Mouse (Mus musculus): ENCODE measurements at regions not wholly inside any gene's neighbourhood (a gene's known extent, or its start where the extent isn't known, plus 50 kb on each side); places are given as distances from the start of the nearest gene placed in this dataset.
A peak's percentile ranks its signal among the peaks of the same experiment; 100 is the strongest.
"Not testable (repeated sequence)": the region's sequence is repeated elsewhere in the genome, so short reads cannot be mapped to it uniquely, and the experiment has no call there.

GRCm38 (mm10) chr10:10116442-10116841 is 215.6 kb upstream of the Stxbp5 start:
- no peak overlapping the region for H3K4me3 ChIP-seq
- WGBS: 78% methylated on average over 2 of the region's 2 CpGs
- H3K9me3 ChIP-seq: no peaks in the 10 kb centered on the region
- H3K4me2 ChIP-seq (replicated peaks): no peak overlapping the region
- H3K36me3 ChIP-seq: no peaks in the 10 kb centered on the region
- H3K27me3 ChIP-seq: no peaks in the 10 kb centered on the region
- ATAC-seq (ENCODE audit: low FRiP score, low read depth): no peak
- H3K27ac ChIP-seq (replicated peaks): no peak overlapping the region
- H3K9ac ChIP-seq (replicated peaks): no peak overlapping the region
- H3K4me1 ChIP-seq: no peaks in the 10 kb centered on the region

- no peaks in the 10 kb centered on the region for H3K36me3 ChIP-seq
- no peak for ATAC-seq (ENCODE audit: low FRiP score, low read depth)
Observed at GRCm38 (mm10) chr10:10113256-10113655, 212.4 kb upstream of the Stxbp5 start.

GRCm38 (mm10) chr10:10111055-10111454 is 210.2 kb upstream of the Stxbp5 start:
- H3K9ac ChIP-seq (replicated peaks): no peak overlapping the region
- H3K9me3 ChIP-seq: no peaks in the 10 kb centered on the region
- no peaks in the 10 kb centered on the region for H3K27me3 ChIP-seq
- 95% methylated on average over 4 of the region's 4 CpGs for WGBS
- no peak for ATAC-seq (ENCODE audit: low FRiP score, low read depth)
- no peaks in the 10 kb centered on the region for H3K4me1 ChIP-seq
- H3K4me2 ChIP-seq (replicated peaks): no peak overlapping the region
- H3K4me3 ChIP-seq: no peak overlapping the region
- no peaks in the 10 kb centered on the region for H3K36me3 ChIP-seq
- no peak overlapping the region for H3K27ac ChIP-seq (replicated peaks)

More at GRCm38 (mm10) chr10:10113256-10113655, 212.4 kb upstream of the Stxbp5 start:
- Histone ChIP-seq H3K4me3 (no peak overlapping the region), H3K27me3 (no peaks in the 10 kb centered on the region), H3K9ac (replicated peaks) (no peak overlapping the region), H3K4me1 (no peaks in the 10 kb centered on the region), H3K4me2 (replicated peaks) (no peak overlapping the region), H3K9me3 (no peaks in the 10 kb centered on the region), H3K27ac (replicated peaks) (no peak overlapping the region)

- H3K4me1 ChIP-seq: no peaks in the 10 kb centered on the region
- H3K27ac ChIP-seq (replicated peaks): no peak overlapping the region
- H3K4me2 ChIP-seq (replicated peaks): no peak overlapping the region
- H3K9ac ChIP-seq (replicated peaks): no peak overlapping the region
- no peak for ATAC-seq (ENCODE audit: low FRiP score, low read depth)
- no peaks in the 10 kb centered on the region for H3K9me3 ChIP-seq
- WGBS: 88% methylated on average over 8 of the region's 8 CpGs
- H3K4me3 ChIP-seq: no peak overlapping the region
- H3K27me3 ChIP-seq: no peaks in the 10 kb centered on the region
- H3K36me3 ChIP-seq: no peaks in the 10 kb centered on the region
Observed at GRCm38 (mm10) chr10:10109867-10110266, 209.0 kb upstream of the Stxbp5 start.

- Histone ChIP-seq H3K9me3 (no peaks in the 10 kb centered on the region), H3K36me3 (no peaks in the 10 kb centered on the region), H3K9ac (replicated peaks) (no peak overlapping the region), H3K4me3 (no peak overlapping the region), H3K4me2 (replicated peaks) (no peak overlapping the region), H3K27me3 (no peaks in the 10 kb centered on the region), H3K4me1 (no peaks in the 10 kb centered on the region), H3K27ac (replicated peaks) (no peak overlapping the region)
- ATAC-seq (ENCODE audit: low FRiP score, low read depth): 0 out of 2 replicates have a peak, but pooled peaks have one; percentile 56
- WGBS: 50% methylated on average over 3 of the region's 3 CpGs
Observed at GRCm38 (mm10) chr10:10107123-10107525, 206.2 kb upstream of the Stxbp5 start.

DNA sequence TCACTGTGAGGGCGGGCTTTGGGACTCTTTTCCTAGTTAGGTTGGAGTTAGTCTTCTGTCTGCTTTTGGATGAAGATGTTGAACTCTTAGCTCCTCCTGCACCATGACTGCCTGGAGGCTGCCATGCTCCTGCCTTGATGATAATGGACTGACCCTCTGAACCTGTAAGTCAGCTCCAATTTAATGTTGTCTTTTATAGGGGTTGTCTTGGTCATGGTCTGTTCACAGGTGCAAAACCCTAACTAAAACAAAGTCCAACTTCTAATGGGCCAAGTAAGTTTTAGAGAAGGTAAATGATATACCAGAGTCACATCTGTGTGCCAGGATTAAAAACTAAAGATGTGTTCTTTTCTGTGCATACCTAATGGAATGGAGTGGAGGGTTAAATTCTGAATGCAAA is 205.8 kb upstream of the Stxbp5 start:
- no peaks in the 10 kb centered on the region for H3K27me3 ChIP-seq
- no peaks in the 10 kb centered on the region for H3K4me1 ChIP-seq
- no peaks in the 10 kb centered on the region for H3K9me3 ChIP-seq
- H3K36me3 ChIP-seq: no peaks in the 10 kb centered on the region
- 100% methylated on average over 1 of the region's 1 CpGs for WGBS
- no peak overlapping the region for H3K4me3 ChIP-seq
- no peak overlapping the region for H3K27ac ChIP-seq (replicated peaks)
- H3K4me2 ChIP-seq (replicated peaks): no peak overlapping the region
- H3K9ac ChIP-seq (replicated peaks): no peak overlapping the region
- ATAC-seq (ENCODE audit: low FRiP score, low read depth): no peak

DNA sequence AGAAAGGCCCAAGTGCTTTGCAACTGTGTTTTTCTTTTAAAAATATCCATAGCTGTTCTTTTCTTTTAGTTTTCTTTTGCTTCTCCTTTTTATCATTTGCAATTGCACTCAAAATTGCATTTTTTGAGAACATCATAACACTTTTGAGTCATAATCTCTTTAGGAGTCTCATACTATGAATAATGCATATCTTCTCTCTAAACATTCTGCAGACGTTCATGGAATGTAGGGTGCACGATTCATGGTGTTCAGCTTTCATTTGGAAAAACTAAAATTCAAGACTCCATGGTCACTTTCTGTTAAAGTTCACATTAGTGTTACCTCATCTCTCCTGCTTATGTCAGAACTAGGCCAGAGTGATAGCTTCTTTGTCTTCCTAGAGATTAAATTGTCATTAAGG is 200.8 kb upstream of the Stxbp5 start:
- Histone ChIP-seq H3K27ac (replicated peaks) (no peak overlapping the region), H3K4me1 (no peaks in the 10 kb centered on the region), H3K9me3 (no peaks in the 10 kb centered on the region), H3K4me2 (replicated peaks) (no peak overlapping the region), H3K36me3 (no peaks in the 10 kb centered on the region), H3K9ac (replicated peaks) (no peak overlapping the region), H3K27me3 (no peaks in the 10 kb centered on the region), H3K4me3 (no peak overlapping the region)
- ATAC-seq (ENCODE audit: low FRiP score, low read depth): no peak
- 71% methylated on average over 2 of the region's 2 CpGs for WGBS

GRCm38 (mm10) chr10:10098521-10098920 is 197.6 kb upstream of the Stxbp5 start:
- 90% methylated on average over 1 of the region's 1 CpGs for WGBS
- H3K4me3 ChIP-seq: no peak overlapping the region
- no peak overlapping the region for H3K27ac ChIP-seq (replicated peaks)
- H3K4me2 ChIP-seq (replicated peaks): no peak overlapping the region
- H3K9ac ChIP-seq (replicated peaks): no peak overlapping the region
- H3K27me3 ChIP-seq: no peaks in the 10 kb centered on the region
- ATAC-seq (ENCODE audit: low FRiP score, low read depth): no peak
- H3K36me3 ChIP-seq: no peaks in the 10 kb centered on the region
- H3K4me1 ChIP-seq: no peaks in the 10 kb centered on the region
- no peaks in the 10 kb centered on the region for H3K9me3 ChIP-seq

GRCm38 (mm10) chr10:10094113-10094512 is 193.2 kb upstream of the Stxbp5 start:
- 98% methylated on average over 1 of the region's 1 CpGs for WGBS

GRCm38 (mm10) chr10:10093713-10094112 is 192.8 kb upstream of the Stxbp5 start:
- Histone ChIP-seq H3K27ac (replicated peaks) (no peak overlapping the region), H3K9ac (replicated peaks) (no peak overlapping the region), H3K4me3 (no peak overlapping the region), H3K36me3 (no peaks in the 10 kb centered on the region), H3K27me3 (no peaks in the 10 kb centered on the region), H3K4me1 (no peaks in the 10 kb centered on the region), H3K9me3 (no peaks in the 10 kb centered on the region), H3K4me2 (replicated peaks) (no peak overlapping the region)
- ATAC-seq (ENCODE audit: low FRiP score, low read depth): no peak
- WGBS: 80% methylated on average over 2 of the region's 2 CpGs

More at GRCm38 (mm10) chr10:10094113-10094512, 193.2 kb upstream of the Stxbp5 start:
- Histone ChIP-seq H3K4me1 (no peaks in the 10 kb centered on the region), H3K9ac (replicated peaks) (no peak overlapping the region), H3K4me2 (replicated peaks) (no peak overlapping the region), H3K27ac (replicated peaks) (no peak overlapping the region), H3K36me3 (no peaks in the 10 kb centered on the region), H3K27me3 (no peaks in the 10 kb centered on the region), H3K9me3 (no peaks in the 10 kb centered on the region), H3K4me3 (no peak overlapping the region)
- ATAC-seq (ENCODE audit: low FRiP score, low read depth): no peak

GRCm38 (mm10) chr10:10085934-10086333 is 185.1 kb upstream of the Stxbp5 start:
- Histone ChIP-seq H3K27me3 (no peaks in the 10 kb centered on the region), H3K4me2 (replicated peaks) (no peak overlapping the region), H3K4me3 (no peak overlapping the region), H3K36me3 (no peaks in the 10 kb centered on the region), H3K27ac (replicated peaks) (no peak overlapping the region), H3K4me1 (no peaks in the 10 kb centered on the region), H3K9ac (replicated peaks) (no peak overlapping the region), H3K9me3 (no peaks in the 10 kb centered on the region)
- WGBS: 67% methylated on average over 4 of the region's 4 CpGs
- ATAC-seq (ENCODE audit: low FRiP score, low read depth): no peak

- no peaks in the 10 kb centered on the region for H3K27me3 ChIP-seq
- no peak overlapping the region for H3K4me3 ChIP-seq
- no peaks in the 10 kb centered on the region for H3K36me3 ChIP-seq
- no peak overlapping the region for H3K9ac ChIP-seq (replicated peaks)
- H3K4me2 ChIP-seq (replicated peaks): no peak overlapping the region
- H3K27ac ChIP-seq (replicated peaks): no peak overlapping the region
- H3K4me1 ChIP-seq: no peaks in the 10 kb centered on the region
- H3K9me3 ChIP-seq: no peaks in the 10 kb centered on the region
- ATAC-seq (ENCODE audit: low FRiP score, low read depth): no peak
Observed at GRCm38 (mm10) chr10:10070146-10070545, 169.3 kb upstream of the Stxbp5 start.

DNA sequence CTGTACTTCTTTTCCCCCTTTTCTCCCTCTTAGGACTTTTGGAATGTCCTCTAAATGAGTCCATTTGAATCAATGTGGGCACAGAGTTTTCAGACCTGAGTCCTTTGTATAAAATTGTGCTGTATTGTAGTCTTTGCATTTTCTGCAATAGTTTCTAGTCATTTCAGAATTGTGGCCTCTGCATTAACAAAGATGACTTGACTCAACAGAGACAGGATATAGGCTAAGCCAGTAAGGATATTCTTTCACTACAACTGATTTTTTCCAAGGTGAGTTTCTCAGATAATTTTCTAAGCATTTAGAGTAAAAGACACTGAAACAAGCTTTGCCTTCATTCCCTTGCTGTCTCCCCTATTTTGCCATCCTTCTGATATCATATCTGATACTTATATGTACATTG is 168.8 kb upstream of the Stxbp5 start:
- not testable (repeated sequence) for H3K27ac ChIP-seq (replicated peaks); H3K27me3 ChIP-seq; H3K4me2 ChIP-seq (replicated peaks); H3K9ac ChIP-seq (replicated peaks); H3K4me1 ChIP-seq; ATAC-seq (ENCODE audit: low FRiP score, low read depth); H3K36me3 ChIP-seq; H3K9me3 ChIP-seq; H3K4me3 ChIP-seq
